Mouse (Mus musculus): Measurements from ENCODE around the gene Ovol2. TPM values are rescaled to one million over a fixed set of nuclear protein-coding genes. Genes with fewer than 3 reads are reported as not detected.

Gene Ovol2
- total RNA-seq (2023), result not detected in 4 replicates

DNA sequence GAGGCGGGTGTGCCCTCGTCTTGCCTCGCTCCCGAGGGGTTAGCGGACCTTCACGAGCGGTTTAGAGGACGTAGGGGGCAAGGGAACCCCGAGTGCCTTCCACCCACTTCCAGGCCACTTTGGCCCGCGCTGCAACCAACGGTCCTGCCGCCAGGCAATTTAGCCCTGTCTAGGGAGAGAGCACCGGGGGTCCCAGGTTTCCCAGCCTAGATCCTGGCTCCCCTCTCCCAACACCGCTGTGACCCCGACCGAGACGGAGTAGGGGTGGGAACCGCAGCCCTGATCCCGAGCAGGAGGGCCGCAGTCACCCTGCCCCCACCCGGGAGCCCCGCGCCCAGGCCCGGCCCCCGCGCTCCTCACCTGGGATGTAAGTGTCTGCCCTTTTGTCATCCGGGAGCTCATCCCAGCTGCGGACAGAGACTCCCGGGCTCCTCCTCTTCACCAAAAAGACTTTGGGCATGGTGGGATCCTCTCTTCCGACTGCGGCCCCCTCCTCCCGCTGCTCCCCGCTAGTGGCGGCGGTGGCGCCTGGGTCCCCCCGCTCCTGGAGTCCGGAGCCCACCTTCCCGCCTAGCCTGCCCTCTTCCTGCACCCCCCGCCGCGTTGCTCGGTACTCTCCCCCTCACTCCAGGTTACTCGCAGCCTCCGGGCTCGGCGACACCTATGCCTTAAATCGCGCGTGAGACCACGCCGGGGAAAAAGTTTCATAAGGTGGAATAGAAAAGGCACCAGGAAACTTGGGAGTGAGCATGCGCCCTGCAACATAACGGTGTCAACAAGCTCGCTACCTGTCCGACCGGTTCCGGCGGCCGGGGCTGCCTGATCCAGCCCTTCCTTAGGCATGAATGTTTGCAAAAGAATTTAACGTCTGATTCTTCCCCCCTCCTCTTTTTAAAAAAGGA is at the start of gene Ovol2:
Gene Ovol2 (minus strand): TSS at position 746 of the 902 bp plus-strand sequence.

DNA sequence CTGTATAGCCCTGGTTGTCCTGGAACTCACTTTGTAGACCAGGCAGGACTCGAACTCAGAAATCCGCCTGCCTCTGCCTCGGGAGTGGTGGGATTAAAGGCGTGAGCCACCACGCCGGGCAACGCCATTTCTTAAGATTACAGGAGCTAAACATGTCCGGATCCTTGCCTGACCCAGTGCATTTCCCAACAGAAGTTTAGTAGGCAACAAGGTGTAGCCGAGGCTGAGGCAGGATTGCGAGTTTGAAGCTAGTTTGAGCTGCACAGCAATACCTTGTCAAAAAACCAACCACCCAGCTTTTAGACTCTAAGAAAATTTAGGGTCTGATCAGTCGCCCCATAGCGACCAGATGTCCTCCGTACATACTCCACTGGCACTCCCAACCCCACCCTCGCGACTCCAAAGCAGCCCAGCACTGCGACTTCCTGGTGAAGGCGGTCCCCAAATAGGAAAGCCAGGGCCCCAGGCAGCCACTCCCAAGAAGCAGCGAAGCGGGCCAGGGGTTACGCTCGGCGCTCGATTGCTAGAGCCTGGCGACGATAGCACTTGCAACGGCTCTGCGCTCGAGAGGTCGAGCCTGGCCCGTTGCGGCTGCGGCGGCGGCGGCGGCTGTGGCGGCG is 36.6 kb upstream of the Ovol2 start, which contains the start of the genes Kat14 and Pet117:
Gene Kat14 (plus strand): TSS at position 584 of the 620 bp plus-strand sequence.
Gene Pet117 (plus strand): TSS at position 597 of the 620 bp plus-strand sequence.

DNA sequence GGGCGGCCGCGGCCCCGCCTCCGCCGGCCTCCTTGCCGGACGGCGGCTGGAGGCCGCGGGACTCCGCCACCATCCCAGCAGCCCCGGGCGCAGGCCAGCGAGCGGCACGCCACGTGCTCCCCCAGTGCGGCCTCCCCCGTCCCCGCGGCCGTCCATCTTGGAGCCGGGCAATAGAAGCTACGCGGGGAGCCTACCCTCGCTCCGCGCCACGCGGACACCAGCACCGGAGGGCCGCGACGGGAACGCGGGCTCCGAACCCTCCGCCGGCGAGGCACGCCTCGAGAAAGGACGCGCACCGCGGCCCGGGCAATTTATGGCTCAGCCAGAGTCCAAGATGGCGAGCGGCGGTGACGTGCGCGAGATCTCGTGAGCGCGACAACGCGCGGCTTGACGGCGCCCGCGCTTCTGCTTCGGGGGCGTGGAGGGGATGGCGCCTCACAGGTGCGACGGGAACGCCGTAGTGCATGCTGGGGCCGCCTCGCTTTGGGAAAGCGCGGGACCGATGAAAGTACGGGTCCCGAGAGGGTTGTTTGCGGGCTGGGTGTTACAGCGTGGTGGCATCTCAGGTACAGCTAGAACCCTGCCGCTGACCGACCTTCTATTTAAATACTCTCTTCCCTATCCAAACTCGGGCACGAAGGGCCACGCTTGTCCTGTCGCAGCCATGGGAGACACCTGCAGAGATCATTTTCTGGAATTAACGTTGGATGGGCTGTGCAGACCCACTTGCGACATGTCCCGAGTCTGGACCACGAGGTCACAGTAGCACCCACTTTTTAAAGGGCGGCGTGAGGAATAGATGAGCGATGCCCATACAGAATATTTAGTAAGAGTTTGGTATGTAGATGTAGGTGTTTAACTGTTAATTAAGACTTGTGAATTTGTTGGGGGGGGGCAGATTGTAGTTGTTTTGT is 61.2 kb downstream of the Ovol2 start, which contains the start of the genes Mgme1 and Snx5:
Gene Mgme1 (plus strand): TSS at position 157 of the 914 bp plus-strand sequence.
Gene Snx5 (minus strand): TSS at position 400 of the 914 bp plus-strand sequence.

Other genes with a start within 250 kb of the Ovol2 start
- 8.4 to 9.8 TPM (median 9.4 TPM) in 4 replicates for gene Mgme1, start 61.5 kb downstream of the Ovol2 start, total RNA-seq (2023)
- 1,274 to 1,399 TPM (median 1,295 TPM) in 4 replicates for gene Snx5, start 61.2 kb downstream of the Ovol2 start, total RNA-seq (2023)
- gene Kat14, start 36.8 kb upstream of the Ovol2 start, total RNA-seq (2023), result 32.3 to 38.4 TPM (median 35.1 TPM) in 4 replicates
- gene Pet117, start 36.9 kb upstream of the Ovol2 start, total RNA-seq (2023), result 1.2 to 8.4 TPM (median 5.7 TPM) in 4 replicates
- gene Dzank1, start 195.3 kb upstream of the Ovol2 start, total RNA-seq (2023), result 0.09 to 0.24 TPM (median 0.23 TPM) in 3 of 4 replicates, not detected in the other
- 38.2 to 49.4 TPM (median 40.3 TPM) in 4 replicates for gene Polr3f, start 195.6 kb upstream of the Ovol2 start, total RNA-seq (2023)
- 2.6 to 3.9 TPM (median 3.4 TPM) in 4 replicates for gene Rbbp9, start 218.7 kb upstream of the Ovol2 start, total RNA-seq (2023)
- gene Sec23b, start 224.1 kb upstream of the Ovol2 start, total RNA-seq (2023), result 51.5 to 62.7 TPM (median 57.8 TPM) in 4 replicates